Mouse (Mus musculus): Measurements from ENCODE around the gene Gm42688. TPM values are rescaled to one million over a fixed set of nuclear protein-coding genes. Genes with fewer than 3 reads are reported as not detected.

Gm42688 gene
- total and polyA plus RNA-seq, 2 experiments from 2014 or later = 2.9 to 7.0 TPM

DNA sequence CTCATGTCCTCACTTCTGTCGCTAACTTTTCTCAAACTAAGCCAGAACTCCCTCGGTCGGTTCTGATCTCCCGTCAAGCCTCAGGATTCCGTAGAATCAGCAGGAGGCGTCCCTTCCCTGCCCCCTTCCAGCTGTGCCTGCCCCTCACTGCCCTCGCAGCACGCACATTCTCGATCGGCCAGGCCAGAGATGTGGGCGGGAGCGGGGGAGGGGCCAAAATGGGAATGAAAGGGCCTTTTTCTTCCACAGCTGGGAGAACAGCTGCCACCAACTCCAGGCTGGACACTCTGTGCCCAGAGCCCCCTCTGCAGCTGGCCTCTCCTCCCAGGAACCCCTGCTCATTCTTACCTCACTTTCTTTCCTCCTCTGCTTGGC is 36.1 kb downstream of the Gm42688 start:
- ATAC-seq (peak; percentile 57), DNase-seq (peak; percentile 42)
- Histone ChIP-seq H3K9ac (peak overlapping the region; percentile 48; the same call in 1 of the 2 replicates), H3K27ac (ENCODE audit: low read depth, low read length) (peak overlapping the region; percentile 72), H3K27me3 (ENCODE audit: insufficient read depth, low read length) (peaks cover 14% of the 10 kb centered on the region), H3K9me3 (ENCODE audit: low read length) (no peaks in the 10 kb centered on the region), H3K4me3 (ENCODE audit: low read depth, low read length) (peak overlapping the region; percentile 26), H3K4me2 (ENCODE audit: low read depth) (peak overlapping the region; percentile 48), H3K36me3 (ENCODE audit: insufficient read depth) (no peaks in the 10 kb centered on the region), H3K4me1 (ENCODE audit: insufficient read depth) (no peaks in the 10 kb centered on the region)
- no peak for TF ChIP-seq CTCF (IDR thresholded peaks at IDR 0.05; ENCODE audit: low read depth)
- WGBS = 4% methylated on average over 12 of the region's 12 CpGs

DNA sequence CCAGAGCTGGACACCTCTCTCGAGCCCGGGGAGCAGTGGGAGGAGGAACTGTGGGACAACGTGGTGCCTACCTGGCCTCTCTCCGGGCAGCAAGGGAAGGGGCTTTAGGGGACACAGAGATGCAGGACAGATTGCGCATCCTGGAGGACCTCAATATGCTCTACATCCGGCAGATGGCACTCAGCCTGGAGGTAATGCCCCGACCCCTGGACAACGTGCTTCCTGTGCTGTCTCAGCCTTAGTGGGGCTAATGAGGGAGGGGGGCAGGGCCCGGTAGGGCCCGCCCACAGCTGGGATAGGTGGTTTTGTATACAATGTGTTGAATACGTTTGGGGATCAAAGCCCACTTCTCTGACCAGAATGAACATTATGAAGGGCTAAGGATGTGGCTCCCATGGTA is 36.6 kb downstream of the Gm42688 start:
- Histone ChIP-seq H3K4me1 (ENCODE audit: insufficient read depth) (no peaks in the 10 kb centered on the region), H3K4me3 (ENCODE audit: low read depth, low read length) (0 out of 2 replicates have a peak overlapping the region, but pooled peaks have one; percentile 26), H3K36me3 (ENCODE audit: insufficient read depth) (no peaks in the 10 kb centered on the region), H3K9me3 (ENCODE audit: low read length) (no peaks in the 10 kb centered on the region), H3K27me3 (ENCODE audit: insufficient read depth, low read length) (peaks cover 14% of the 10 kb centered on the region), H3K9ac (0 out of 2 replicates have a peak overlapping the region, but pooled peaks have one; percentile 48), H3K27ac (ENCODE audit: low read depth, low read length) (peak overlapping the region; percentile 66), H3K4me2 (ENCODE audit: low read depth) (peak overlapping the region; percentile 48)
- ATAC-seq (0 out of 2 replicates have a peak, but pooled peaks have one; percentile 5), DNase-seq (no peak)
- WGBS = 7% methylated on average over 11 of the region's 11 CpGs
- no peak for TF ChIP-seq CTCF (IDR thresholded peaks at IDR 0.05; ENCODE audit: low read depth)

DNA sequence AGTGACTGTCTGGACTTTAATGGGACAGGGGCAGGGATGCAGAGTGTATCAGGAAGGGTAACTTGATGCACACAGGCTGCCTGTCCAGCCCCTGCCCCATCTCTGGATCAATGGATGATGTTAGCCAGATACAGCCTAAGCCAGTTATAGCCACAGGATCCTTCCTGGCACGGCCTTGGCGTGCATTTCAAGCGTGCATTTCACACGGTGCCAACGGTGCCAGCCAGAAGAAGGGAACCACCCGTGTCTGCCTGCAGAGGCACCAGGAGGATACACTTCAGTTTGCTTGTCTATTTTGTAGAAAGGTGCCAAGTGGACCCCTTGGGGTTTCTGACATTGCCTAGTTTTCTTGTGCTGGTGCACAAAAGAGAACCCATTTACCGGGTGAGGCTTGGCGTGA is 38.6 kb downstream of the Gm42688 start:
- no peak overlapping the region for H3K4me2 ChIP-seq (ENCODE audit: low read depth)
- H3K4me3 ChIP-seq (ENCODE audit: low read depth, low read length) = no peak overlapping the region
- ATAC-seq (no peak), DNase-seq (no peak)
- H3K4me1 ChIP-seq (ENCODE audit: insufficient read depth) = no peaks in the 10 kb centered on the region
- TF ChIP-seq CTCF (IDR thresholded peaks at IDR 0.05; ENCODE audit: low read depth) = no peak
- H3K9me3 ChIP-seq (ENCODE audit: low read length) = no peaks in the 10 kb centered on the region
- WGBS = 80% methylated on average over 8 of the region's 8 CpGs
- H3K36me3 ChIP-seq (ENCODE audit: insufficient read depth) = no peaks in the 10 kb centered on the region
- no peak overlapping the region for H3K27ac ChIP-seq (ENCODE audit: low read depth, low read length)
- peaks cover 11% of the 10 kb centered on the region for H3K27me3 ChIP-seq (ENCODE audit: insufficient read depth, low read length)
- no peak overlapping the region for H3K9ac ChIP-seq

DNA sequence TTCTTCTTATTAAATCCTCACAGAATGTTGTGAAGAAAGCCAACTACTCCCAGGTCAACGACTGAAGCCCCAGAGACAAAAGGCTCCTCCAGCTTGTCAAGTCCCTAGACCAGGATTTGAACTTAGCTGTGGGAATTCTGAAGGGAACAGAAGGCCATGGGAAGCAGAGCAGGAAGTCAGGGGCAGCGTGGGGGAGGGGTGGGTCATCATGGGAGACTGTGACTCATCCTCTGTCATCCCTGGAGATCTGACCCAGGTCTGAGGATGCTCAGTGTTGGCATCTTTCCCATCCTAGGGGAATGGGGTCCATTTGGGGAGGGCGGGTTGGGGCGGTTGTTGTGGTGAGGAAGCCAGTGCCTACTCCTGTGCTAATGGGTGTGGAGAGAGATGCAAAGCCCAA is 40.2 kb downstream of the Gm42688 start:
- peaks cover 4% of the 10 kb centered on the region for H3K27me3 ChIP-seq (ENCODE audit: insufficient read depth, low read length)
- DNase-seq (no peak), ATAC-seq (no peak)
- peak overlapping the region; percentile 34 for H3K4me3 ChIP-seq (ENCODE audit: low read depth, low read length)
- no peaks in the 10 kb centered on the region for H3K9me3 ChIP-seq (ENCODE audit: low read length)
- WGBS = 30% methylated on average over 4 of the region's 4 CpGs
- no peaks in the 10 kb centered on the region for H3K36me3 ChIP-seq (ENCODE audit: insufficient read depth)
- H3K9ac ChIP-seq = peak overlapping the region; percentile 65
- peak overlapping the region; percentile 66 for H3K4me2 ChIP-seq (ENCODE audit: low read depth)
- TF ChIP-seq CTCF (IDR thresholded peaks at IDR 0.05; ENCODE audit: low read depth) = no peak
- H3K4me1 ChIP-seq (ENCODE audit: insufficient read depth) = no peaks in the 10 kb centered on the region
- H3K27ac ChIP-seq (ENCODE audit: low read depth, low read length) = no peak overlapping the region

DNA sequence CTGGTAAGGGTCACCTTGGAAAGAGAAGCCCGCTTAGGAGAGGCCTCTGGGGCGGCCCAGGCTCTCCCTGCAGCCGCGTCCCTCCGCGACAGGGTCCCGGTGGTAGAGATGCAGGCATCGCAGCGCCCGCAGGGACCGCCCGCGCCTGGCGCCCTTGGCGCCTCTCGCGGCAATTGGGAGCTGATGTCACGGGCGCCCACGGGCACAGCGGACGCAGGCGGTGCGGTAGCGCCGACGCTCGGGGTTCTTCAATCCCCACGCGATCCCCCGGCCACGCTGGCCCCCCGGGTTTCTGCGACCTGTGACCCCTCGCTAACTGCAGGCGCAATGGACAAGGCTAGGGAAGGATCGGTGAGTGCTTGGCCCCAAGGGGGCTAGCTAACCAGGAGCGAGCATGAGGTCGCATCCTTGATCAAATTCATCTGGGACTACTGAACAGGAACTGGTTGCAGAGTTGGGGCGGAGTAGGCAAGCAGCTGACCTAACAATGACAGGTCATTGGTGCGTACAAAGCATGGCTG is 40.9 kb downstream of the Gm42688 start:
- Histone ChIP-seq H3K4me1 (ENCODE audit: insufficient read depth) (no peaks in the 10 kb centered on the region), H3K4me3 (ENCODE audit: low read depth, low read length) (peak overlapping the region; percentile 34), H3K4me2 (ENCODE audit: low read depth) (peak overlapping the region; percentile 66), H3K27me3 (ENCODE audit: insufficient read depth, low read length) (peaks cover 4% of the 10 kb centered on the region), H3K9me3 (ENCODE audit: low read length) (no peaks in the 10 kb centered on the region), H3K27ac (ENCODE audit: low read depth, low read length) (no peak overlapping the region), H3K9ac (peak overlapping the region; percentile 65), H3K36me3 (ENCODE audit: insufficient read depth) (no peaks in the 10 kb centered on the region)
- 2% methylated on average over 41 of the region's 41 CpGs for WGBS
- peak; percentile 68 for DNase-seq
- peak; percentile 81 for ATAC-seq
- peak; percentile 14; the same call in 1 of the 2 replicates for TF ChIP-seq CTCF (IDR thresholded peaks at IDR 0.05; ENCODE audit: low read depth)

DNA sequence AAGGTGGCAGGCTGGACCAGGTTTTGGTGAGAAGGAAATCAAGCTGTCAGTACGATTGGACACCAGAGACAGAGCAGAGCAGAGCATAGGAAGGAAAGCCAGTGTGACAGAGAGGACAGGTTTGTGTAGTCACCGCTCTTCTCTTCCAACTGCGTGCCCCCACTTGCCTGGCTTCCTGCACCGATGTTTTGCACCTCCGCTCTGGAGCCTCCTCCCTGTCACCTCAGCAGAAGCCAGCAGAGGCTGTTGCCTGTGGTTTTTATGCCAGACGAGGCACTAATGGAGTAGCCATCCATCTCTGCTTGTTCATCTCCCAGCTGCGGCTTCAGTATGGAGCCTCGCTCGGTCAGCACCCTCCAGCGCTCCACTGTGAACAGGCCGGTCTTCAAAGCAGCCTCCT is 41.5 kb downstream of the Gm42688 start:
- 61% methylated on average over 11 of the region's 11 CpGs for WGBS
- DNase-seq (no peak), ATAC-seq (no peak)
- Histone ChIP-seq H3K4me1 (ENCODE audit: insufficient read depth) (no peaks in the 10 kb centered on the region), H3K9me3 (ENCODE audit: low read length) (no peaks in the 10 kb centered on the region), H3K36me3 (ENCODE audit: insufficient read depth) (no peaks in the 10 kb centered on the region), H3K4me3 (ENCODE audit: low read depth, low read length) (no peak overlapping the region), H3K27me3 (ENCODE audit: insufficient read depth, low read length) (peaks cover 4% of the 10 kb centered on the region), H3K4me2 (ENCODE audit: low read depth) (peak overlapping the region; percentile 66; the same call in 1 of the 2 replicates), H3K9ac (no peak overlapping the region), H3K27ac (ENCODE audit: low read depth, low read length) (no peak overlapping the region)
- TF ChIP-seq CTCF (IDR thresholded peaks at IDR 0.05; ENCODE audit: low read depth) = no peak

DNA sequence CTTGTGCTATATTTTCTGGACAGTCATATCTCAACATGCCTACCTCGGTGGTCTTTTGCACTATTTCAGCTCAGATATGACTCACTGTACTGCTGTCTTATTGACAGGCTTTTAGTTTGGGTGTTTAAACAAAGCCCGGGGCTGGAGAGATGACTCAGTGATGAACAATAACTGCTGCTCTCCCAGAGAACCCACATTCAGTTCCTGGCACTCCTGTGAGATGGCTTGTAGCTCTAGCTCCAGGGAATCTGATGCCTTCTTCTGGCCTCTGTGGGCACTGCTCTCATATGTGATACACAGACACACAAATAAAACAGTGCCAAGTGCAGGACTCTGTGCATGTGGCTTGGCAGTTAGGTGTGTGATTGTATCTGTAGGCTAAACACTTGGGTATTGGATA is 43.8 kb downstream of the Gm42688 start:
- DNase-seq (no peak), ATAC-seq (no peak)
- no peaks in the 10 kb centered on the region for H3K9me3 ChIP-seq (ENCODE audit: low read length)
- H3K27ac ChIP-seq (ENCODE audit: low read depth, low read length) = no peak overlapping the region
- no peak overlapping the region for H3K4me2 ChIP-seq (ENCODE audit: low read depth)
- 88% methylated on average over 2 of the region's 2 CpGs for WGBS
- H3K27me3 ChIP-seq (ENCODE audit: insufficient read depth, low read length) = peaks cover 4% of the 10 kb centered on the region
- no peak overlapping the region for H3K4me3 ChIP-seq (ENCODE audit: low read depth, low read length)
- no peaks in the 10 kb centered on the region for H3K36me3 ChIP-seq (ENCODE audit: insufficient read depth)
- TF ChIP-seq CTCF (IDR thresholded peaks at IDR 0.05; ENCODE audit: low read depth) = no peak
- H3K4me1 ChIP-seq (ENCODE audit: insufficient read depth) = no peaks in the 10 kb centered on the region
- no peak overlapping the region for H3K9ac ChIP-seq

Data from forebrain, postnatal 0 days (tissue).